Mouse (Mus musculus) midbrain, embryonic 15.5 days (tissue): ENCODE measurements at regions not wholly inside any gene's neighbourhood (a gene's known extent, or its start where the extent isn't known, plus 50 kb on each side); places are given as distances from the start of the nearest gene placed in this dataset.

ENCODE experiments used
- ATAC-seq: fragments of 200-750 bp; cut with Nextera tagmentation; replicated peaks from 2 replicates; pipeline ENCODE4 v1.8.0; 2017; ENCODE audit warnings: moderate TSS enrichment
- H3K27ac ChIP-seq: fragments of 300-500 bp; sonication (generic); 2 replicates; pipeline ENCODE4 v1.5.1; 2015; ENCODE audit warnings: mild to moderate bottlenecking, inconsistent platforms
- H3K27me3 ChIP-seq: fragments of 300-500 bp; sonication (generic); replicated peaks from 2 replicates; pipeline ENCODE4 v1.6.1; 2015; ENCODE audit warnings: inconsistent platforms
- H3K36me3 ChIP-seq: fragments of 300-500 bp; sonication (generic); replicated peaks from 2 replicates; pipeline ENCODE4 v1.6.1; 2015; ENCODE audit warnings: inconsistent platforms
- H3K4me1 ChIP-seq: fragments of 300-500 bp; sonication (generic); 2 replicates; pipeline ENCODE4 v1.6.1; 2015; ENCODE audit warnings: inconsistent platforms
- H3K4me2 ChIP-seq: fragments of 300-500 bp; sonication (generic); 2 replicates; pipeline ENCODE4 v1.6.1; 2015; ENCODE audit warnings: inconsistent platforms, mild to moderate bottlenecking, moderate library complexity
- H3K4me3 ChIP-seq: fragments of 300-500 bp; sonication (generic); 2 replicates; pipeline ENCODE4 v1.5.1; 2015; ENCODE audit warnings: mild to moderate bottlenecking, inconsistent platforms
- H3K9ac ChIP-seq: fragments of 300-500 bp; sonication (generic); 2 replicates; pipeline ENCODE4 v1.6.1; 2015; ENCODE audit warnings: mild to moderate bottlenecking, inconsistent platforms
- H3K9me3 ChIP-seq: fragments of 300-500 bp; sonication (generic); 2 replicates; pipeline ENCODE4 v1.6.1; 2016; ENCODE audit warnings: inconsistent platforms
- WGBS: fragments of 180-500 bp; shearing (Covaris S2); methylation state at CpG from one replicate; pipeline ENCODE4 v1.1.7; 2015; ENCODE audit warnings: mixed read lengths; 5-methylcytosine and 5-hydroxymethylcytosine counted together

DNA sequence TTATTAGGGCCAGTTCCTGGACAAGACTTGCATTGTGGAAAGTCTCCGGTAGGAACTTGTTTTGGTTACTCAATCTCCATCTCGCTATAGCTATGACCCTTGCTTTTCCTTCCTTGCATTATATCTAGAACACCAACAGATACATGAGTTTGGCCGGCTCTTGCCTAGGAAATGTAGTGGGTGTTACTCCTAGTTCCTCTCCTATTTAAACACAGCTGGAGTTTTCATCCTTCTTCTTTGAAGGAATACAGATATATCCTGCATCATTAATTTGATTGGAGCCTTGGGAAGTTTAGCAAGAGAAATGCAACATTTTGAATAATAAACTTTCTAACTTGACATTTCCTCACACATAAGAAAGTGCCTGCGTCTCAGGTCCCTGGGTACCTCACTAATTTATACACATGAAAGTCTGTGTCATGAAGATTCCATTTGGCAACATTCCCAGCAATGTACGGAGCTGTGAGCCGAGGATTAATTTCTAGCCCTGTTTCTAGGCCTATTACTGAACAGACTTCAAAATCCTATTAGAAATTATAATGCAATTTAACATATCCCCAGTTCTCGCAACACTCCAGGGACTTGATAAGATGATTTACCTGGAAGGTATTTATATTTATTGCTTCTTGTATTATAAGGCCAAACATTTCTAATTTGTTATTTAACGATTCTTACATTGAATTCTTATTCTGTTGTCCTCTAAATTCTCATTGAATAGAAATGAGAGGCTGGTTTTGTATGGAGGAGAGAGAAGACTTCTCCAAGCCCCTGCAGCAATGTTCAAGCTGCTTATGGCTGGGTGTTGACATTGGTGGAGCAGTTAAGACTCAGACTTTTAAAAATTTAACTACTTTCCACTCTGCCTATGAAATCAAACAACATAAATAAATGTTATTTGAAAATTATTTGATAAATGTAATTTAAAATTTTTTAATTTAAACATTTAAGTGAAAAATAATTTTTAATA, 62.3 kb downstream of the Sntn start:
- Histone ChIP-seq H3K4me2 (no peak overlapping the region), H3K9ac (no peak overlapping the region), H3K4me3 (no peak overlapping the region), H3K27ac (no peak overlapping the region), H3K4me1 (no peaks in the 10 kb centered on the region), H3K36me3 (no peaks in the 10 kb centered on the region), H3K9me3 (no peaks in the 10 kb centered on the region), H3K27me3 (no peaks in the 10 kb centered on the region)
- 41% methylated on average over 8 of the region's 8 CpGs for WGBS
- ATAC-seq: peak; percentile 93
